Mouse (Mus musculus) ES-E14 (cell line): ENCODE data around the gene Kat5. TPM values are rescaled to one million over a fixed set of nuclear protein-coding genes. Genes with fewer than 3 reads are reported as not detected.

Experiments used
- DNase-seq: peaks from one replicate; pipeline ENCODE4 v3.0.0-alpha.2; 2013; ENCODE audit warnings: low read depth, low spot score
- H3K27ac ChIP-seq: 2 replicates; pipeline ENCODE4 v1.5.1; 2012; ENCODE audit warnings: low read depth, mild to moderate bottlenecking, low read length, moderate library complexity, mixed read lengths; ENCODE audit not compliant: poor library complexity, insufficient read depth, severe bottlenecking
- H3K36me3 ChIP-seq: 2 replicates; pipeline ENCODE4 v1.6.1; 2012; ENCODE audit warnings: mild to moderate bottlenecking, low read length, moderate library complexity, mixed read lengths; ENCODE audit not compliant: control insufficient read depth, poor library complexity, insufficient read depth, severe bottlenecking
- H3K4me1 ChIP-seq, 2 experiments: fragments of 150-350 bp in 1 of 2; sonication (generic) in 1 of 2; 2 replicates each; pipeline ENCODE4 v1.6.1; 2012; ENCODE audit warnings: low read length in 2 of 2, mild to moderate bottlenecking in 1 of 2, mixed read lengths in 1 of 2; ENCODE audit not compliant: control insufficient read depth in 2 of 2, insufficient read depth in 2 of 2, poor library complexity in 1 of 2
- H3K4me3 ChIP-seq, 2 experiments: fragments of 150-350 bp in 1 of 2; sonication (generic) in 1 of 2; 2 replicates each; pipeline ENCODE4 v1.5.1; 2012; ENCODE audit warnings: low read length in 2 of 2, low read depth in 1 of 2, mild to moderate bottlenecking in 1 of 2, mixed read lengths in 1 of 2; ENCODE audit not compliant: insufficient read depth in 1 of 2, poor library complexity in 1 of 2, severe bottlenecking in 1 of 2
- H3K9ac ChIP-seq: 2 replicates; pipeline ENCODE4 v1.6.1; 2012; ENCODE audit warnings: low read depth, mild to moderate bottlenecking, low read length, mixed read lengths; ENCODE audit not compliant: poor library complexity, insufficient read depth, severe bottlenecking
- H3K9me3 ChIP-seq: fragments of 150-350 bp; sonication (generic); 2 replicates; pipeline ENCODE4 v1.6.1; 2012; ENCODE audit warnings: low read depth, mild to moderate bottlenecking, low read length; ENCODE audit not compliant: control insufficient read depth, insufficient read depth
- CHD2 ChIP-seq: IDR thresholded peaks from 2 replicates; pipeline ENCODE4 v1.6.1; 2014; ENCODE audit warnings: mild to moderate bottlenecking, low read depth, low read length, inconsistent platforms
- HCFC1 ChIP-seq: IDR thresholded peaks from 2 replicates; pipeline ENCODE4 v1.6.1; 2012; ENCODE audit warnings: low read length, inconsistent platforms, borderline replicate concordance; ENCODE audit not compliant: insufficient read depth
- MAFK ChIP-seq: IDR thresholded peaks from 2 replicates; pipeline ENCODE4 v1.6.1; 2014; ENCODE audit warnings: mild to moderate bottlenecking, low read depth, low read length, inconsistent platforms; ENCODE audit not compliant: insufficient read depth
- ZC3H11A ChIP-seq: IDR thresholded peaks from 2 replicates; pipeline ENCODE4 v1.6.1; 2012; ENCODE audit warnings: low read depth, mild to moderate bottlenecking, inconsistent platforms, low read length, borderline replicate concordance
- ZNF384 ChIP-seq: IDR thresholded peaks from 2 replicates; pipeline ENCODE4 v1.6.1; 2012; ENCODE audit warnings: low read depth, low read length, inconsistent platforms
- in situ Hi-C, 2 experiments: fragments of 600-800 bp; cut with MboI; formaldehyde crosslinking; loops; one replicate each; pipeline ENCODE4 v1.15.1; 2025; ENCODE audit warnings: low sequenced_read_pairs in 2 of 2, inconsistent platforms in 1 of 2; ENCODE audit not compliant: unreplicated experiment in 2 of 2
- total RNA-seq: library from RNA; depleted of rRNA; stranded (reverse); fragments of 300-350 nt; gene quantifications from 2 replicates; pipeline ENCODE4 v1.2.3, GENCODE M21; 2012

Kat5 gene
- total RNA-seq, 1 experiment: 52.2 TPM

DNA sequence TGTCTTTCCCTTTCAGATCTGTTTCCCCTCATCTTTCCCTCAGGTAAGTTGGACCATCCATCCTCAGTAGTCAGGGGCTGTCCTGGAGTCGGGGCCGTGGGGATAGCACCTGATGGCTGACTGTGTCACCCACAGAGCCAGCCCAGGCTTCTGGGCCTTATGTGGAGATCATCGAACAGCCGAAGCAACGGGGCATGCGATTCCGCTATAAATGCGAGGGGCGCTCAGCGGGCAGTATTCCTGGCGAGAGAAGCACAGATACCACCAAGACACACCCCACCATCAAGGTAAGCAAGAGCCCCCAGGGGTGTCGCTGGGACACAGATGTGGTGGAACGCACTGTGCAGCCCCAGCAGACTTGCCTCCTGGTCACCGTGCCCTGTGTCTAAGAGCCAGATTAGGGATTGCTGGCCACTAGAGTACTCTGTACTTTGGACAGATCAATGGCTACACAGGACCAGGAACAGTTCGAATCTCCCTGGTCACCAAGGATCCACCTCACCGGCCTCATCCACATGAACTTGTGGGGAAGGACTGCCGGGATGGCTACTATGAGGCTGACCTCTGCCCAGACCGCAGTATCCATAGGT, 28.5 kb upstream of the Kat5 start:
- peaks cover 16% of the 10 kb centered on the region for H3K36me3 ChIP-seq
- no peaks in the 10 kb centered on the region for H3K9me3 ChIP-seq
- peak overlapping the region; percentile 90; the same call in 1 of the 2 replicates for H3K9ac ChIP-seq
- H3K27ac ChIP-seq: no peak overlapping the region
- H3K4me1 ChIP-seq: peaks cover 0 to 10% of the 10 kb centered on the region in 2 experiments; a peak in 1 of 4 replicates
- DNase-seq: no peak
- TF ChIP-seq ZNF384 (no peak), CHD2 (no peak), HCFC1 (no peak), MAFK (no peak), ZC3H11A (no peak)
- peak overlapping the region in 1 of 2 experiments; percentile 75; a peak in 1 of 4 replicates for H3K4me3 ChIP-seq
- in situ Hi-C loops: no loop called here

DNA sequence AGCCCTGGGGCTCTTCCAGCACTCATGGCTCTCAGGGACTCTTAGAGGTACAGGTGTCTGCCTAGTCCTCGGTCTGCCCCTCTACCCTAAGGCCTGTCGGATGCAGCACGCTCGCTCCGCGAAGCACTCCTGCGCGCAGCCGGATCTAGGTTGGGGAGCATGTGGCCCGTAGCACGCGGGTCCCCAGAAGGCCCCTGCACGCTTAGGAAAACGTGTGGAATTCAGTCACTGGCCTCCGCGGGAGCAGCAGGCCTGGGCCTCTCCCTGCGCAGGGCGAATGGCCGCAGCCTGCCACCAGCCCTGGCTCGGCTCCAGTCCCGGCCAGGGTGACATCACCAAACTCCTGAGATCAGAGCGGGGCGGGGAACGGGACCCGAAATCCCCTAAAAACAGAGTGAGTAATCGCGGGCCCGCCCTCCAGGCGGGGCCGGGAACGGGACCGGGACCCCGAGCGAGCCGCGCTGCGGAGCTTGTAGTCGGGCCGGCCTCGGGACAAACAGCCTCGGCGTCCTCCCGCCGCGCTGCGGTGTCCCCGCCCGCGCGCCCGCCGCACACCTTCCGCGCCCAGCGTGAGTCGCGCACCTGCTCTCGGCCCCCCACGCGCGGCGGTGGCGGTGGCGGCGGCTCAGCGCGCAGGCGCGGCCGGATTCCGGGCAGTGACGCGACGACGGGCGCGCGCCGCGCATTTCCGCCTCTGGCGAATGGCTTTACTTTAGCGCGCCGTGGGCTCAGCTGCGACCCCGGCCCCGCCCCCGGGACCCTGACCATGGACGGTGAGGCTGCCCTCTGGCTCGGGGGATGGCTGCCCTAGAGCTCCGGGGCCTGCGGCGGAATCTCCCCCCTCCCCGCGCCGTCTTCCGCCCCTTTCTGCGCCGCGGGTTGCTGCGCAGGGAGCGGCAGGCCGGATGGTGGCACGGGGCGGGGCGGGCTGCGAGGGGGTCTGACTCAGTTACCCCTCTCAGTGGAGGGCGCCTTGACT, 27.3 kb upstream of the Kat5 start, which contains the start of gene Rela:
TSS of gene Rela (plus strand) at position 415 of the 979 bp plus-strand sequence.
- TF ChIP-seq ZC3H11A: no peak
- no peak for TF ChIP-seq ZNF384
- TF ChIP-seq HCFC1: no peak; the same call in 1 of the 2 replicates
- no peak for TF ChIP-seq MAFK
- no peak for TF ChIP-seq CHD2
- peaks cover 0 to 10% of the 10 kb centered on the region in 2 experiments; a peak in 1 of 4 replicates for H3K4me1 ChIP-seq
- DNase-seq: peak; percentile 68
- peak within 1 kb of the TSS; percentile 75 to 79 for H3K4me3 ChIP-seq
- in situ Hi-C loops: no loop called here
- H3K36me3 ChIP-seq: peaks cover 12% of the 10 kb centered on the region
- H3K9me3 ChIP-seq: no peaks in the 10 kb centered on the region
- H3K27ac ChIP-seq: peak within 1 kb of the TSS; percentile 48
- peak within 1 kb of the TSS; percentile 90 for H3K9ac ChIP-seq

DNA sequence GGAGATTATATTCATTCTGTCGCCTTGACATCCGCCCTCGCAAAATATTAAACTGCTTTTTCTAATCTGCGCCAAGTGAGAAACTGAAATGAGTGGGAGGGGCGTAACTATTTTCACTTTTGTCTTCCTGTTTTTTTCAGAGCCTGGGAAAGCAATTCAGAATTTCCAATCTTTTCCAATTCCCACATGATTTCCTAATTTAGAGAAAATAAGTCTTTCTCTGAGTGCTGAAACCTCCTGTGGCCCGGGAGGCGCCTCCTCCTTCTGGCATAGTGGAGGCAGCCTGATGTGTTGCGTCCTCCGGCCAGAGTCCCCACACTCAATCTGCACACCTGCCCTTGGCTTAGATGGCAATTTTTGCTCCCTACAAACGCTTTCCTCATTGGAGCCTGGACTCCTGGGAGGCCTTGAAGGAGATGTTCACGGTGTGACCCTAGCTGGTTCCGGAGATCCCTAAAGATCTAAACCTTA, 26.6 kb upstream of the Kat5 start:
- in situ Hi-C loops: no loop called here
- Histone ChIP-seq H3K9ac (peak overlapping the region; percentile 90), H3K27ac (peak overlapping the region; percentile 48; the same call in 1 of the 2 replicates), H3K4me3 (peak overlapping the region; percentile 75 to 79), H3K4me1 (peaks cover 0 to 10% of the 10 kb centered on the region in 2 experiments; a peak in 1 of 4 replicates), H3K36me3 (peaks cover 6% of the 10 kb centered on the region), H3K9me3 (no peaks in the 10 kb centered on the region)
- no peak for DNase-seq
- TF ChIP-seq MAFK: no peak
- no peak for TF ChIP-seq HCFC1
- no peak for TF ChIP-seq CHD2
- no peak for TF ChIP-seq ZC3H11A
- TF ChIP-seq ZNF384: no peak

DNA sequence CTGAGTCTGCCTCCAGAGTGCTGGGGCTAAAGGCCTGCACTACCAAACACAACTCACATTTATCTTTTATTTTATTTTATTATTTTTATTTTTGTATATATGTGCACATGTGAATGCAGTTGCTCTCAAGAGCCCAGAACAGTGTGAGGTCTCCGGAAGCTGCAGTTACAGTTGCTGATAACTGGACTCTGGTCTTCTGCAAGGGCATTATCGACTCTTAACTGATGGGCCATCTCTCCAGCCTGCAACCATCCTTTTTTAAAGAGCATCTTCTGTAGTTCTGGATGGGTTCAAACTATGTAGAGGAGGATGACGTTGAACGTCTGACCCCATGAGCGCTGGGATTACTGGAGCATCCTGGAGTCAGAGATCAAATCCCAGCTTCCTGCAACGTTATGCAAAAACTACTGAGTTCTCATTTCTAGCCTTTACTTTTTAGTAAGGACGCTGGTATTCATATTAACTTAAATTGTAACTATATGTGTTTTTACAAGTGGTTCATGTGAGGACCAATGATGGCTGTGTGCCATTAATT, 26.1 kb upstream of the Kat5 start:
- Histone ChIP-seq H3K4me1 (peaks cover 0 to 7% of the 10 kb centered on the region in 2 experiments; a peak in 1 of 4 replicates), H3K4me3 (peak overlapping the region in 1 of 2 experiments; percentile 75; a peak in 2 of 4 replicates), H3K36me3 (peaks cover 6% of the 10 kb centered on the region), H3K9me3 (no peaks in the 10 kb centered on the region), H3K9ac (no peak overlapping the region), H3K27ac (no peak overlapping the region; the same call in 1 of the 2 replicates)
- no peak for DNase-seq
- TF ChIP-seq HCFC1 (no peak), ZNF384 (no peak), ZC3H11A (no peak), CHD2 (no peak), MAFK (no peak)
- in situ Hi-C loops: no loop called here
